Mouse (Mus musculus) embryo, embryonic 11 days (tissue): Measurements from ENCODE around the gene Zfr.
A peak's percentile ranks its signal among the peaks of the same experiment; 100 is the strongest.

Source experiments
- DNase-seq: peaks from one replicate; pipeline ENCODE4 v3.0.0-alpha.2; 2015

Zfr gene

DNA sequence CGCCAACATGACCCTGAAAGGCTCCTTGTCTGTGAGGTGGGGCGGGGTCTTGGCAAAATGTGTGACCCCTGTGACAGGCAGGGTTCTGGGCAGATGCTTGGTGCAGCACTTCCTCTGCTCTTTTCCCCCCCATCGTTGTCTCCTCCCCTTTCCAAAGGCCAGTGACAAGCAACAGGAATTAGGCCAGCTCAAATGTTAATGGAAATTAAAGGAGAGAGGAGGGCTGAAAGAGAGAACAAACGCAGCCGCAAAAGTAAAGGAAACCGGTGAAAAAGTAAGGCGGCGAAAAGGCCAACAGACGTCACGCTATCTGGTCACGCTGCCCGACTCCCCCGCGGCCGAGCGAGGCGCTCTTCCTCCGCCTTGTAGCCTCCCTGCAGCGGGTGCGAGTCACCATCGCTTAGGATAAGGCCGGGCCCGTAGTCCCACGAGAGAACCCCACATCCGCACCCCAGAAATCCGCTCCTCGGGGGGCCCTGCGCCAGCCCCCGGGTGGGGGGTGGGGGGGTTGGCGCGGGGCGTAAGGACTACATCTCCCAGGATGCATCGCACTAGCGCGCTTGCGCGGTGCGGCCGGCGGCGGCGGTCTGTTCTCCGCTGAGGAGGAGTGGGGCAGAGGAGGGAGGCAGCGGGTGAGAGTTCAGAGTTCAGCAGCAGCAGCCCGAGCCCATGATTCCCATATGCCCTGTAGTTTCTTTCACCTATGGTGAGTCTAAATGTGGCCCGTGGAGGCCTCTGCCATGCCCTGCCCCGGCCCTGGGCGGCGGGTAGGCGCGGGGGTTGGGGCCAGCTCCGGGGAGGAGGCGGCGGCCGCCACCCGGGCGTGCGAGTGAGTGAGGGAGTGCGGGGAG is at the start of gene Zfr:
Gene Zfr, plus strand, starts transcription at position 590 of the 851 bp plus-strand sequence.
- DNase-seq, result peak; percentile 92

DNA sequence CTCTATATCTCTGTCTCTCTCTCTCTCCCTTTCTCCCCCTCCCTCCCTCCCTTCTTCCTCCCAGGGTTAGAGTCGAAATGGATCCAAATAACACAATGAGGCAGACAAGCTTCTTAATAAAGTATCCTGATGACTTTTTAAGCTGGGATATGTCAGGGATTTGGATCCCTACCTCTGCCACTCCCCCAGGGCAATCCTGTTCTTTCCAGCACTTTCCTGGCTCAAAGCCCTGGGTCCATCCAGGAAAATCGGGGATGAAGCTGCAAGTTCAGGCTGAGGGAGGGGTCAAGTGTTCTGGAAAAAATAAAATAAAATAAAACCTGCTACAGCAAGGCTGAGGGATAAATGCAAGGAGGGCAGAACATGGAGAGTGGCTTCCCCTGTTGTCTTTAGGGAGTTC is 49.7 kb upstream of the Zfr start:
- DNase-seq, result no peak

DNA sequence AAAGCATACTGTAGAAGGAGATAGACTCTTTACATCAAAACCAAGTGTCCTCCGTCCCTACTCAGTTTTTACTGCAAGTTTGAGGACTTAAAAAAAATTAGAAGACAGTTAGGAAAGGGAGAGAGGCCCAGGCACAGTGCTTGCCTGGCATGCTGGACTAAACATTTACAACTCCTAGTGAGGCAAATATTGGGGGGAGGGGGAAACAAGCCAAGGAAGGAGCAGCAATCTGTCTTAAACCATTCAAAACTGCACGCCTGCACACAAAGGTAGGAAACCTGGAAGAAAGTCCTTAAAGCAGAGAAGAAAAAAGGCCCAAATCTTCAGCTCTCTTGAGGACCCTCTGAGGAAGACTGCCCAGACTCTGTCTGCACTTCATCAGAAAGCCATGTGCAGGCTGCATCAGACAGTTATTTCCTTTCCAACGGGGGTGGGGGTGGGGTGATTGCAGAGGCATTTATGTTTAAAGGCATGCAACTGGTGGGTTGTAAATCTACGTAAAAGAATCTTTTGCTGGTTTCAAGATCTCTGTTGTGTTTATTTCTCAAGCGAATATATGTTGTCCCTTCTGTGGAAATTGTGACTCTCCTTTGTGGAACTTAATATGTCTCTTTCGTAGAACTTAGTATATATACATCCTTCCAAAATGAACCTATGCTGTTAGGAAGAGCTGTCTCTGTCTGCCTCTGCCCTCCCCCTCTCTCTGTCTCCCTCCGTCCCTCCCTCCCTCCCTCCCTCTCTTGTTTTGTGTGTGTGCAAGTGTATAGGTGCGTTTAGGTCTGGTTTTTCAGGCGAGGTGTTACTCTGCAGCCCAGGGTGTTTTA is 49.0 kb upstream of the Zfr start:
- peak; percentile 43 for DNase-seq

DNA sequence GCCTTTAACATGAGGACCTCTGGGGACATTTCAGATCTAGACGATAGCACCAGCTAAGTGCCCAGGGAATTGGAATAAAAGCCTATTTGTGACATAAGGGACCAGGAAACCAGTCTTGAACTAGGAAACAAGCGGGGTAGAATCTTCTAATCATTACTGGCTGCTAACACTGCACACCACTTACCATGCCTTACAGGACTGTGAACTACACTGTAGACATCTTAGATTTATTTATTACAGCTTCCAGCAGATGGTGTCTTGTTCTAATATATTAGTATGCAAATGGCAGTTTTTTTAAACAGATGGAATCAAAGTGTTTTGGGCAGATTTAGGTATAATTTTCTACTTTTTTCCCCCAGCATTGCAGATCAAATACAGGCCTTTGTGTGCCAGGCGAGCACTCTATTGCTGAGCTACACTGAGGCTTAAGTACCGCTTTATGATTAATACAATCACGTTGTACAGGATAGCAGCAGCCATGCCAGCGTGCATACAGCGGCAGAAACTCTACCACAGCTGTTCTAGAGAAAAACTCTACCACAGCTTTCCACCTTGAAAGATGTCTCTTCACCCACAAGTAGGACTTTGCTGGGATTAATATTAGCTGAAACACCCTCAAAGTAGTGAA is 44.8 kb upstream of the Zfr start:
- no peak for DNase-seq

DNA sequence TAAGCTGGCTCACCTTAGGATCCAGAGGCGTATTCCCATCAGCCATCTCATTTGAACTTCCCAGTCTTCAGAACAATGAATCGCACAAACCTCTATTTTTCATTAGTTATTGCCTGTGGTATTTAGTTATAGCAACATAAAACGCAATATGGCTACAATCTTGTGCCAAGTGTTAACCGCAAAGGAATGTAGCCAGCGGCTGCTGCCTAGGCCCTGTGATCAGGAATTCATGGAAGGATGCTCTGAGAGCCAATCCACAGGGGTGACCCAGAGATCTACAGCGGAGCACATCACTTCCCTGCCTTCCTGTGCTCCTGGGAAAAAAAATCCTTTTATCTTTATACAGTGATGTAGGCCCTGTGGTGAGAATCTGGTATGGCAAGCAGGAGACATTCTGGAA is 43.2 kb upstream of the Zfr start:
- no peak for DNase-seq

DNA sequence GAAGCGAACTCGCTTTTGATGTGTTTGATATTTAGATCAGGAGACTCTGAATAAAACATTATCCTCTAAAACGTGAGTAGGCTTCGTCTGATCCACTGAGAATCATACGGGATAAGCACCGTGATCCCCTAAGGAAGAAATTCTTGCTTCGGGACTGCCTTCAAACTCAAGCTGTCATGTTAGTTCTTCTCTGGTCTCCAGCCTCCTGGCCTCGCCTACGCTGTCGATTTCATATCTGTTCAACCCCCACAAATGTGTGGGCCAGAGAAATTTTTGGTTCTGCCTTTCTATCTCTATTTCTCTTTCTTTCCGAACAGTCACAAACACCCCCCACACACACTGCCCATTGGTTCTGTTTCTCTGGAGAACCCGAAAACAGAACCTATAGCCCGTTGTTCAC is 35.3 kb upstream of the Zfr start:
- DNase-seq, result no peak

DNA sequence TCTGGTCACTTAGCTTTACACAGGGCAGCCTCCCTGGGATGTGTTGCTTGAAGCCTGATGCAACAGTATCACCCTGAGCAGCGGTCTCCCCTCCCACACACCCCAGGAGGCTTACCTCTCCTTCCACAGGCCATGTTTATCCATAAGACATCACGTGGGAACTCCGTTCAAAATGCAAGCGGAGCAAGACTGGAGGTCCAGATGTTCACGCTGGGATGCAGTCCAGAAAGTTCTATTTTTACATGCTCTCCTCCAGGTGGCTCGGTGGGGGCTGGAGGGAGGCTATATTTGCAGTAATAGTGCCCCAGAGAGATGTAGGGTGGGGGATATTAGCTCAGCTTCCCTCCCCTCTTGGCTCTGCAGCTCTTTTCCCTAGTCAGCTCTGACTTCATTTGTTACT is 33.5 kb upstream of the Zfr start:
- DNase-seq, result no peak

DNA sequence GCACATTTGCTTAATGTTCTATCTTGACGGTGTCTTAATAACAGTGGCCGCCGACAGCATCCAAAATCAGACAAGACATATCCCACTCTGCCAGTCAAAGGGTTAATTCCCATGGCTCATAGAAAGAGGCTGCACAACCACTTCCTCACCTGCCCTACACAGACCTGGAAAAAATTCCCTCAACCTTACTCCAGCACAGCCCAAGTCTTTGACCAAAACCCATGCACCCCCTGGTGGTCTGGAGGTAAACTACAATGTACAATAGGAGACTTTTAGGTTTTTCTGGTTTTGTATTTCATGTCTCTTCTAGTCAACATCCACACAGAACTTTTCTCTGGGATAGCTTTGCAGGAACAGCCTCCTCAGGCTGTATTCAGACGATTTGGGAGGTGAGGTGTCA is 32.8 kb upstream of the Zfr start:
- DNase-seq, result peak; percentile 63

DNA sequence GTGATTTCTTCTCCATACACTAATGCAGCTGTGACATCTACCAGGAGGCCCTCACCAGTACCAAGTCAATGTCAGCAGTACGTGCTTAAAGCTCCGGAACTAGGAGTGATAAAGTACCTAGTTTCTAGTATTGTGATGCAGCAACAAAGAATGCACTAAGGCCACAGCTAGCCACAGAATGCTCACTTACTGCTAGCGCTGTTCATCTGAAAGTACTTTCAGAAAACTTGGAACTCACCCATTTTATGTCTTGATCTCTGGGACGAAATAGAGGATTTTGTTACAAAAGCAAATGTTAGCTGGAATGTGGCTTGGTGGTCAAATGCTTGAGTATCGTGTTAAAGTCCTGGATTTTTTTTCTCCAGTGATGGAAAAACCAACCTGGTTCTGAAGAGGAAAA is 30.0 kb upstream of the Zfr start:
- no peak for DNase-seq

DNA sequence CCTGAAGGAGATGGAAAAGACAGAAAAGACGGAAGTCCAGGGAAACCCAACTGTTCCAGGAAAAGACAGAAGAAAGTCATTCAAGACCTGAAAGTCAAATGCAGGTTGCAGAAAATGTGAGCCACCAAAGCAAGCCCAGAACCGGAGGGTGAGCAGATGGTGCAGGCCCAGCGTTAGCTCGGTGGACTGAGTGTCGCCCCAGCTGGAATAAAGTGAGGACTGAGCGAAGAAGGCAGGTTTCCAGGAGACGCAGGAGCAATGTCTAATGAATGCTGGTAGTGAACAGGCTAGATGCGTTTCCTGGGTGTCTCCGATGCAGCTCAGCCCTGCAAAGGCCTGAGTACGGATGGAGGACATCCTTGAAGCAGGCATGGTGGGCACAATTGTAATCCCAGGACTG is 29.5 kb upstream of the Zfr start:
- DNase-seq, result no peak

DNA sequence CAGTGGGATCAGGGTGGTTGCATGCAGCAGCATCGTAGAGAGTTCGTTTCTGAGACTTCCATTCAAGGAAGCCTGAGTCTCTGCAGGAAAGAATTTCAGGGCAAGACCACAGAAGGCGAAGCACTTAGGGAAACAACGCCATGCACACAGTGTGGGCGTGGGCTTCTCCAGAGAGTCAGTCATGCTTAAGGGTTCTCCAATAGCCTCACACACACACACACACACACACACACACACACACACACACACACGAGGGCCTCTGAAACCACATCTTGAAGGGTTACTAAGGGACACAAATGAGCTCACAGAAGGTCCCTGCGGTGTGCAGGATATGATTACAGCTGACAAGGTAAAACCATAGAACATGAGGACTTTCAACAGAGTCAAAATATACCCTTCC is 27.5 kb upstream of the Zfr start:
- no peak for DNase-seq

DNA sequence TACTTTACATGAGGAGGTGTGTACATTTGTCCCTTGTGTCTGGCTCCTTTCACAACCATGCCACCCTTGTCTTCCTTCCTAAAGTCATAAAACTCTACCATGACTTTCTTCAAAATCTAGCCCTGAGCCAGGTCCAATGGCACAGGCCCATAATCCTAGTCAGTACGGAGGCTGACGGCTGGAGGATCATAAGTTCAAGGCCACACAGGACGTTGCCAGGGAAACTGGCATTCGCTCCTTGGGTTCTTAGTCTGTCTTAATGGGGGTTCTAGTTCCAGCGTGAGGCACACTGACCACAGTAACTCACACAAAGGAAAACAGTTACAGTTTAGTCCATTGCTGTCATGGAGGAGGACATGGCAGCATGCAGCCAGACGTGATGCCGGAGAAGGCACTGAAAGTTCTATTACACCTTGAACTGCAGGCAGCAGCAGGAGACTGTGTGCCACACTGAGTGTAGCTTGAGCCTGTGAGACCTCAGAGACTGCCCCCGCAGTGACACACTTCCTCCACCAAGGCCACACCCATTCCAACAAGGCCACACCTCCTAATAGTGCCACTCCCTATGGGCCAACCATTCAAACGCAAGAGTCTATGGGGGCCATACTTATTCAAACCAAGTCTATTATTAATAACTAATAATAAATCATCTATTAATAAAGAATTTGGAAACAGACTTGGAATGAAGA is 26.5 kb upstream of the Zfr start:
- no peak for DNase-seq

DNA sequence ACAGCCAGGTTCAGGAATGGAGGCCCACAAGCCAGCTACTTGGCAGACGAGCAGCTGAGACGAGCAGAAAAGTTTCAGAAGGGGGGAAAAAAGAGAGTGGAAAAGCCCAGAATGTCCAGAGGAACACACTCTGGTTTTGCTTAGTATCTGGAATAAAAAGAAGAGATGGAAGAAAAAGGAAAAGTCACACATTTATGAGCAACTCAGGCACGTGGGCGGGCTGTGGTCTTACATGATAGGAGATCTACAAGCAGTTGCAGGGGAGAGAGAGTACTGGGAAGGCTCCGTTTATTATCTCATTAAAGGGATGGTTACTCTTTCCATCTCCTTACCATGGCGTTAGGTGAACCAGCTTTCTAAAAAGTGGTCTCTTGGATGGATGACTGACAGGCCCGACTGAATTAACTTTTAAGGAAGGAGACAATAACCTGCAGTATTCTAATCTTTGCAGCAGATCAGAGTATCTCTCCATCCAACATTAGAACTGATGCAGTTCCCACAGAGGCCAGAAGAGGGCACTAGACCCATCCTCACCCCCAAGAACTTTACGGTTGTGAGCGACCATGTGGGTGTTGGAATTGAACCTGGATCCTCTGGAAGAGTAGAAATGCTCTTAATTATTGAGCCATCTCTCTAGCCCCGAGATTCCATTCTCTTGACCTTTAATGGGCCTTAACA is 25.7 kb upstream of the Zfr start:
- DNase-seq, result peak; percentile 39

DNA sequence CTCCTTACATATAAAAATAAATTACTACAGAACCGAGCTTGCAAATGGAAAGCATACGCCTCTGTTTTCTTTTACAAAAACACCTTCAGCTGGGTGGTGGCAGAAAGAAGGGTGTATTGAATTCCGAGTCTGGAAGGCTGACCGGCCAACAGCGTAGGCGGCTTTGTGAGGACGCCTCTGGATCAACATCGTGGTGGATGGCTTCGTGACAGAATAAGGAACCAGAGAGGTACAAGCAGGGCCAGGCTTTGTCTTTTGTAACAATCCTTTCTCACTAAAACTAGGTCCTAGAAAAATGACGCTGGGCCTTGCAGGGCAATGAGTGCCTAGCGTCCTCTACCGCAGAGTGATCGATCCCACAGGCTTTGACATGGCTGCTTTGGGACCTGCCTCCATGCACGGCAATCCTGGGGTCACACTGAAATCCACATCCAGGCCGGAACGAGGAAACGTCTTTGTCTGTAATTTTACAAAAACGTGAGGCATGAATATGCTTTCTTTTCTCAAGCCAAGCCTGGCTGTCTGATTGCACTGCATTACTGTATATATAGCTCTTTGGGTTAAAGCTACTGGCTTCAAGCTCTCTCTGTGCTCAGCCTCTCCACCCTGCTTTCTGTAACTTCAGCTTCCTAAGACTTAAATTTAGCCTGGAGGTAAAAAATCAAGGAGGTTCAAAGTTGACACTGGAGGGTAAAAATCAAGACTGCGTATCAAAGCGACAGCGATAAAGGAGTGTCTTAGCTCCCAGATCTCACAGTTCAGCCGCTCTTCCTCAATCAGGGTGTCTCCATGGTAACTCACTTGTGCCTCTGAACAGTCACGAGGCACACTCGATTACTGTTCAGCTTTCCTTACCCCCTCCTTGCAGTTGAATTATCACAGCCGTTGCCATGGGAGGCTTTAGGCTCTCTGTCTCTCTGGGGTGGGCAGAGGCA is 24.3 kb upstream of the Zfr start:
- peak; percentile 59 for DNase-seq

DNA sequence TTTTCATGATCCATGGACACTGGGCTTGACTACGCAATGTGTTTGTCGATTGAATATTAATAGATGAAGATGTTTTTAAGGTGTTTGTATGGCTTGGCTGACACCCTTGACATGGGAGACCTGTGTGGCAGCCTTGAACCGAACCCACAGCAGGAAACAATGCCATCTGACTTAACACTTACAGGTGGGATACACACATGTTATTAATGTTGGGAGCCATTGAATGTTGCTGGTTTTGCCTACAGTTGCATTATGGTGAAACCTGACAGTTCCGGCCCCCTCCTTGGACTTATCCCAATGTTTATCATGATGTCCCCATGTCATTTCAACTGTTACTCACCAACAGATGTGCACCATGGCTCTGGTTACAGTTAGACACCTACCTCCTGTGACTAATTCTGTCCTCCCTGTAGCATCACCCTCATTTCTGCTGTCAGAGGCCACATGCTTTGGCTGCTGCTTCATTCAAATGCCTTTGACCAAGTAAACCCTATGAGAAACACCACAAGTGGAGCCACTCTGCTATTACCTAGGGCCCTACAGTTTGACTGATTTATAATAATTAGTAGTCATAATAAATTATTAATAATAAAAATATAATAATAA is 23.6 kb upstream of the Zfr start:
- no peak for DNase-seq

DNA sequence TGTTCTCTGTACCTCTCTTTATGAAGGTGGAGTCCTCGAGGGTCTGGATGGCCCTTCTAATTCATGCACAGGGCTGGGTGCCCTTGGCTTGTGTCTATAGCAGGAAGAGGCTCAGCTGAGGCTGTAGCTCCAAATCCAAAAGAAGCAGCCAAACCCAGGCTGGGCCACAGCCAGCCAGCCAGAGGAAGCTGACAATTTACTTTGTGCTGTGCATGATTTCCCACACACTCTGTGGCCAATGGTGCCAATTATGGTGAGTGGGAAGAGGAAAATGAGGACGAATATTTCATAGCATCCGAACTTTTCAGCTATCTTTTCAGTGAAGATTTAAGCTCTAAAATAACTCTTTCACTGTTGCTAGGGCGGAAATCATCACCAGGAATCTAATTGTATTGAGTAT is 21.2 kb upstream of the Zfr start:
- no peak for DNase-seq

DNA sequence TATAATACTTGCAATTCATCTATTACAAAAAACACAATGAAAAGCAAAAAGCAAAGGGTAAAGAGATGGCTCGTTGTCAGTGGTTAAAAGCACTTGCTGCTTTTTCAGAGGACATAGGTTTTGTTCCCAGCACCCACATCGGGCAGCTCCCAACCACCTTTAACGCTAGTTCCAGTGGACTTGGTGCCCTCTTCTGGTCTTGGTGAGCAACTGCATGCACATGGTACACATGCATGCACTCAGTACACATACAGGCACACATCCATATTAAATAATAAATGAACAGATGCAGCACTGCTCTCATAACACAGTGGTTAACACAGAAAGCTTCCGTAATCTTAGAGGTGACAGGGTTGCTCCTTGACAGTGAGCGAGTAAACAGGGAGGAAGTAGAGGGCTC is 20.3 kb upstream of the Zfr start:
- DNase-seq, result no peak

DNA sequence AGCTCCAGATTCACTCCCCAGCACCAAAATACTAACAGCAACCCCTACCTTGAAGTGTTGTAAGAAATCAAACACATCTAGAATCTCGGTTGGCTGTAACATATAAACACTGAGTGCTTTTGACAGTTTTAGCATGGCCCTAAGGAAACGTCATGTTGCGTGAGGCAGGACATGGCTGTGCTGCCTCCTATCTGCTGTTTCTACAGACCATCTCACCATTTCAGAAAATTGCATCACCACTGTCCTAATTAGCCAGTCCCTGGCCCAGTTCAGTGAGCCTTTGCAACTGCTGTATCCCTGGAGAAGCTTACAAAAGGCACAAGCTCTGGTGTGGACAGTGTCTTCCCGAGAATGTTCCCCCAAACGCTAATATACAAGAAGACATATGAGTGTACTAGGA is 16.7 kb upstream of the Zfr start:
- no peak for DNase-seq

DNA sequence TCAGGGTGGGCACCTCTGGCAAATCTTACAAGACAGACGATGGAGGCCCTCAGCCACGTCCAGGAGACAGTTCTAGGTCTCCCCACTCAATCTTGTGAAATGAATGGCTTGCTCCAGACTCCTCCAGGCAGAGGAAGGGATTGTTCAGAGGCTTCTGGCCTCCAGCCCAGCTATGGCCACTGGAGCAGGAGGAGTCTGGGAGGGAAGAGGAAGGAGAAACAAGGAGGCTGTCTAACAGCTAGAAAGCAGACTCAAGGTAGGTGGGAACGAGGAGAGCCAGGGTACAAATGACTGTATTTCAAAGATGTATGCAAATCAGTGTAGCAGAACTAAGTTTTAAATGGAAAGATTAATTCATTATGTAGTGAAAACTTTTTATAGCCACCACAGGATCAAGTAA is 13.9 kb upstream of the Zfr start:
- no peak for DNase-seq

DNA sequence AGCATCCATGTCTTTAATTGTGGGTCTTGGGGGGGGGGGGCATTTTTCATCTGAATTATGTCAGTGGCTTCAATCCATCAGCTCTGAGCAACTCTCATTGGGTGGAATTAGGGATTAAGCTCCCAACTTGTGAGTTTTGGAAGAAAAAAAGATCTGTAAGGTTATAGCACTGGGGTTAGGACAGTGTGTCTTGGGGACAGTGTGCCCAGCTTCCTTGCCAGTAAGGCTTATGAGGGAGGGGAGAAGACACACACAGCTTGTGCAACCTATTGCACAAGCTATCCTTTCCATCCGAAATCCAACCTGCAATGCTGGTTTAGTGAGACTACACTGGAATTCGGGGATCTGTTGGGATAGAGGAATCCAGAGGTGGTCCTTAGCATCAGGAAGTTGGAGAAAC is 12.8 kb upstream of the Zfr start:
- no peak for DNase-seq

DNA sequence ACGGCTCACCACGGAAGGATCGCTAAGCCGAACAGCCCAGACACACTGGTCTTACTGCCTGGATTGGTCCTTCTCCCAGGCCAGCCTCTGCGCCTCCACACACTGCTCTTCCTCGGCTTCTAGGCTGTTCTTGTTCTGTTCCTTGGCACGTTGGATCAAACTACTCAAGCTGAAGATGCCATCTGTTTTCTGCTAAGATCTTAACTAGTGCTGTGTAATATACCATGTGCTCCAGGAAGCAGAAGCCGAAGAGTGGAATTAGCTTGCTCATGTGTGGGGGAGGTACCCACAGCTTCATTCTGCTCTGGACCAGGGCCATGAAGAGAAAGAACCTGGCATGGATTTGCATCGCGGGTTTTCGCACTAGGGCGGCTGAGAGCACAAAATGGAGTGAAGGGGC is 11.2 kb upstream of the Zfr start:
- no peak for DNase-seq
